Mouse (Mus musculus) right cerebral cortex, postnatal 36 days (tissue): ENCODE data around the gene Elavl4.
A peak's percentile ranks its signal among the peaks of the same experiment; 100 is the strongest.

Experiments used
- DNase-seq, 2 experiments: peaks; one replicate each; pipeline ENCODE4 v3.0.0; 2022; ENCODE audit warnings: low spot score in 2 of 2, mixed read lengths in 1 of 2

The Elavl4 gene

GRCm38 (mm10) chr4:110266804-110267575, 84.7 kb downstream of the Elavl4 start:
- DNase-seq: no peak

- no peak for DNase-seq
Measured at GRCm38 (mm10) chr4:110264345-110264943, 87.3 kb downstream of the Elavl4 start.

GRCm38 (mm10) chr4:110257360-110257759, 94.3 kb downstream of the Elavl4 start:
- no peak for DNase-seq

GRCm38 (mm10) chr4:110255617-110256016, 96.1 kb downstream of the Elavl4 start:
- DNase-seq: no peak

- no peak for DNase-seq
Measured at GRCm38 (mm10) chr4:110250055-110250454, 101.7 kb downstream of the Elavl4 start.

- DNase-seq: no peak
Measured at GRCm38 (mm10) chr4:110242879-110243278, 108.8 kb downstream of the Elavl4 start.

DNA sequence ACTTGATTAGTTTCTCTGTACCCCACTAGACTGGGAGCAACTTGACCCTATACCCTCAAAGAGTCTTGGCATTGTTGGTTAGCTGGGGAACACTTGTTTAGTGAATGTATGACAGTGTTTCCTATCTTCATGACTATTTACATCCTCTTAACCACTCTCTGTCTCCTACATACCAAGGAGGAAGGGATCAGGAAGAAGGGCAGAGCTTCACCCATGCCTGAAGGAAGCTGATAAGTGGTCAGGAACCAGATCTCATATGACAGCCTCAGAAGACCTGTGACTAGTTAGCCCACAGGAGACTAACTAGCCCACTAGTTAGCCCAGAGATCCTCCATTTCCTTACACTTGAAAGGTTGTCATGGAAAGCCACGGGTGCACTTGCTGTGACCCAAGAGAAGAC, 117.2 kb downstream of the Elavl4 start:
- DNase-seq: no peak

- no peak for DNase-seq
Measured at GRCm38 (mm10) chr4:110232327-110232726, 119.4 kb downstream of the Elavl4 start.

DNA sequence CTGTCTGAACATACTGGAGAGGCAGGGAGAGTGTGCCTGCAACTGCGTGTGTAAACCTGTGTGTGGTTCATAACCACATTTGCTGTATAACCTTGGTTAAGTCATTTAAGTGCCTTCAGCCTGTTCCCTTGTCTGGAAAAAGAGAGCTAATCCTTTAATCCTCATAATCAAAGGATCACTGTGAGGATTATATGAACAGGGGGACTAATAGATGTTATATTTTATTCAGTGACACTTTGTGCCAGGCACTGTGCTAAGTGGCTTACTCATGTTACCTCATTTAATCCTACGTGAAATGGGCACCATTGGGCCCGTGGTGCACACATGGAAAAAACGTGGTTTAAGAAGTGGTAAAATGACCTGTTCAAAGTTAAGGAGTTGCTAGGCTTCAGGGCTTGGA, 119.9 kb downstream of the Elavl4 start:
- no peak for DNase-seq

DNA sequence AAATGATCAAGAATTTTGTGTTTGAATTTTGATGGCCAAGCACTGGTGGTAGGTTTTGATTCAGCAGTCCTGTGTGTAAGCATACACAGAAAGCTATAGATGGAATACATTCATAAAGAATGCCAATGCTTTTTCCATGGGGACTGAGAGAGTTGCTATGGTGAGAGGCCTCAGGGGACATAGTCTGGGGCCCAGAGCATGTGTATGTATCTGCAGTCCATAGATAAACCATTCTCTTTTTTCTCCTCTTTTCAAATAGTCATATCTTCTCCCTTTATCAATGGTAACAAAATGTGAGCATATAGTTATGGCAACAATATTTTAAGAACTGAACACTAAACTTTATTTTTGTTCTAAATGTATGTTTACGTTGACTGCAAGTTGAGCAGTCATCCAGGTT, 122.1 kb downstream of the Elavl4 start:
- DNase-seq: no peak

GRCm38 (mm10) chr4:110229238-110229637, 122.5 kb downstream of the Elavl4 start:
- DNase-seq: no peak

- DNase-seq: peak; percentile 45 to 49
Measured at GRCm38 (mm10) chr4:110227621-110228031, 124.1 kb downstream of the Elavl4 start.

- DNase-seq: no peak
Measured at GRCm38 (mm10) chr4:110225492-110225891, 126.2 kb downstream of the Elavl4 start.

DNA sequence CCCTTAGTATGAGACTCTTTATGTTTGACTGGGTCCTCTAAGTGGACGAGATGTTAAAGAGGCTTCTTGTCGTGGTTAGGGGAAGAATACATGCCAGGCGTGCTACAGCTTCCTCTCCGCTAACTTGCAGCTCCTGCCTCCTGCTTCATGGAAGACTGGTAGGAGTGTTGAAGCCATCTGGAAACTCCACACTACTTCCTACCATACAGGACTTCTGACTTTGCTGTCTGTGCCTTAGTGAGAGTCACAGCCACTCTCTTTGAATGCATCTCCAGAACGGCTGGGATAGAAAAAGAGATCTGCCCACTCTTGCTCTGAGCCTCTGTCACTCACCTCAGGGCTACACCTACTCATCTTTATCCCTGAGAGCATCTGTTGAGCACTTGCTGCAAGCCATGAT, 132.9 kb downstream of the Elavl4 start:
- peak in 1 of 2 experiments; percentile 66 for DNase-seq

DNA sequence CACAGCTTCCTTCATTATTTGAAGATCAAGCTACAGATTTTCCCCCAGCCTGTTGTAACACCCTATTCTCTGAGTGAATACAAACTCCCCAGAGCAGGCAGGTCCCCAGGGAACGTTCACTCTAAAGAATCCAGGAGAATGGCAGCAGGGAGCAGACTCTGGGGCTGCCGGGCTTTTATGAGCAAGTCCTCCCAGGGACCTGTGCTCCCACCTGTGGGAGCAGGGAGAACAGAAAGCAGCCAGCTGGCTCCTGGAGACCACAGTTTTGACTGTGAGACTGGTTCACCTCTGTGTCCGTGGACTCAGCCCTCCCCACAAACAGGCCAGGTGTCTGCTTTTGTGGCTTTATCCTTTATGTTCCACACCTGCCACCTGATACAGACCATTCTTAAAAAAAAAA, 134.2 kb downstream of the Elavl4 start:
- no peak for DNase-seq

GRCm38 (mm10) chr4:110214543-110214942, 137.2 kb downstream of the Elavl4 start:
- no peak for DNase-seq

DNA sequence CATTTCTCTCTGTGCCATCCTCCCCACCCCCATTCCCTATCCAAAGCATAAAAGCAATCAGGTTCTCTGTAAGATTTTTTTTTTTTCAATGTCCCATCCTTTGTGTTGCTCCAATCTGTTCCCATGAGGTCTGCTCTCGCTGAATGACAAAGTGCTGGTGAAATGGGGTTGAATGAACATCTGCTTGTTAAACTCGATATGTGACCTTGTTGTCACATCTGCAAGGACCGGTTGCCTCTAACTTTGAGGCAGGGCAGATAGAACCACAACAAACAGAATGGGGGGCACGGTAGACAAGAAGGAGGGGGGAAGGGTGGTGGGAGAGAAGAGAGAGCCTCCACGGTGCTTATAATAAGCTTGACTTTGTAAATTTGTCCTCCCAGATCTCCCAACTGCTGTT, 138.0 kb downstream of the Elavl4 start:
- no peak for DNase-seq

GRCm38 (mm10) chr4:110210246-110210645, 141.5 kb downstream of the Elavl4 start:
- DNase-seq: no peak

DNA sequence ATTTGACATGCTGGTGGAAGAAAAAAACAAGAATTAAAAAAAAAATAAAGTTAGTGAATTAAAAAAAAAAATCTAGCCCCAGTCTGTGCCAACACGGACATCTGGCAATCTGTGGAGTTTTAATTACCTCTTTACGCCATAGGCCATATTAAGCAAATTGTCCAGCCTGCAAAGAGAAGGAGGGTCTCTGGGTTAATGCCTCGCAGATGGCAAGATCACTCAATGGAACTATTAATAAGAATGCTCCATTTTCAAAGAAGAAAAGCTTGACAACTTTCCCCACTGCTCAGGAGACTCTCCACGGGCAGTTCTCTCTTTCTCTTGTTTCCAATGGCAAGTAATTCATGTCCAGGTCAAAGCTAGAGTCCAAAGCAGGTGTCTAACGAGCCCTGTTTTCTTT, 142.1 kb downstream of the Elavl4 start:
- no peak for DNase-seq

DNA sequence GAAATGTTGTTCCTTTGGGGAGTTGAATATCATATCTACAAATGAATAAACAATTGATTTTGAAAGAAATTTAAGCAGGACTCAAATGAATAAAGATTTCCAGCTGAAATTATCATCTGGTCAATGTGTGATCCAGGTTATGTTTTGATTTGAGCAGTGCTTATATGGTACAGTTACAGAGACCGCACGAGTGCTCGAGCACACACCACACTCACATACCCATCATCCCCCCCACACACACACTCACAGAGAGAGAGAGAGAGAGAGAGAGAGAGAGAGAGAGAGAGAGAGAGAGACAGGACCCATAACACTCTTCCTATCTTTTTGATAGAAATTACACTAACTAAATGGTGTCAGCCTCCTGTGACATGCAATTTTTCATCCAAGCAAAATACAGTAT, 150.0 kb downstream of the Elavl4 start:
- DNase-seq: no peak

GRCm38 (mm10) chr4:110199897-110200296, 151.8 kb downstream of the Elavl4 start:
- DNase-seq: no peak

- DNase-seq: no peak
Measured at GRCm38 (mm10) chr4:110198600-110198999, 153.1 kb downstream of the Elavl4 start.

DNA sequence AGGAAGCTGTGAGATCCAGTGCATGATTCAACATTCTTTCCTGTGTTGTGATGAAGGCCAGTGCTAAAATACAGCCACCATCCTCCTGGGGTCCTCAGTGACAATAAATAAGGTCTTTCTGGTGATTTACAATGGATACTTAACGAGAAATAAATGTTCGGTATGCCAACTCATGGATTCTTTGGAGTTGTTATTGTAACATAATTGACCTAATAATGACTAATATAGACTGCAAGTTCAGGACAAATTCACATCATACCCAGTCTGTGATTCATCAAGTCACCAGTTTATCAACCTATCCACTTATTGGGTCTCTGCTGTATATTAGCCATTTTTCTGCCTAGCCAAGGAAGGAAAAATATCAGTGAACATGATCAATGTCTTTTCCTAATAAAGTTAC, 174.4 kb downstream of the Elavl4 start:
- no peak for DNase-seq
